Mouse (Mus musculus) forebrain, embryonic 11.5 days (tissue): Measurements from ENCODE around the gene Strn4. TPM values are rescaled to one million over a fixed set of nuclear protein-coding genes. Genes with fewer than 3 reads are reported as not detected.

Source experiments
- ATAC-seq: fragments of 200-750 bp; cut with Nextera tagmentation; replicated peaks from 2 replicates; pipeline ENCODE4 v1.8.0; 2017; ENCODE audit warnings: moderate TSS enrichment; ENCODE audit not compliant: low FRiP score
- DNase-seq: peaks from one replicate; pipeline ENCODE4 v3.0.0-alpha.2; 2017; ENCODE audit warnings: low spot score
- H3K27ac ChIP-seq: fragments of 300-500 bp; sonication (generic); 2 replicates; pipeline ENCODE4 v1.5.1; 2014; ENCODE audit warnings: low read depth, low read length
- H3K27me3 ChIP-seq: fragments of 300-500 bp; sonication (generic); 2 replicates; pipeline ENCODE4 v1.6.1; 2014; ENCODE audit warnings: mild to moderate bottlenecking, low read length, mixed read lengths; ENCODE audit not compliant: control insufficient read depth, insufficient read depth
- H3K36me3 ChIP-seq: fragments of 300-500 bp; sonication (generic); 2 replicates; pipeline ENCODE4 v1.6.1; 2014; ENCODE audit warnings: mild to moderate bottlenecking, low read length, moderate library complexity, mixed read lengths; ENCODE audit not compliant: control insufficient read depth, insufficient read depth
- H3K4me1 ChIP-seq: fragments of 300-500 bp; sonication (generic); replicated peaks from 2 replicates; pipeline ENCODE4 v1.6.1; 2014; ENCODE audit warnings: low read length, mixed read lengths; ENCODE audit not compliant: control insufficient read depth, insufficient read depth
- H3K4me2 ChIP-seq: fragments of 300-500 bp; sonication (generic); 2 replicates; pipeline ENCODE4 v1.6.1; 2014; ENCODE audit warnings: low read depth, mild to moderate bottlenecking, low read length, moderate library complexity, mixed read lengths; ENCODE audit not compliant: severe bottlenecking
- H3K4me3 ChIP-seq: fragments of 300-500 bp; sonication (generic); 2 replicates; pipeline ENCODE4 v1.5.1; 2014; ENCODE audit warnings: low read depth, low read length
- H3K9ac ChIP-seq: fragments of 300-500 bp; sonication (generic); 2 replicates; pipeline ENCODE4 v1.6.1; 2014; ENCODE audit warnings: low read length
- H3K9me3 ChIP-seq: fragments of 300-500 bp; sonication (generic); 2 replicates; pipeline ENCODE4 v1.6.1; 2016; ENCODE audit warnings: low read length, mixed read lengths; ENCODE audit not compliant: control insufficient read depth
- WGBS: fragments of 180-500 bp; shearing (Covaris S2); extraction: QIAGEN DNeasy Blood & Tissue Kit; methylation state at CpG from one replicate; pipeline ENCODE4 v1.1.7; 2014; 5-methylcytosine and 5-hydroxymethylcytosine counted together
- polyA plus RNA-seq: library from polyadenylated mRNA; unstranded; fragments of >200 nt; fragmentation: Nextera tagmentation; extraction: Ambion mirVana; gene quantifications from 2 replicates; pipeline ENCODE4 v1.2.1, GENCODE M21; 2014

The Strn4 gene
- polyA plus RNA-seq, 1 experiment from 2014 or later, result 137 TPM

- WGBS, result under 1% methylated on average over 55 of the region's 64 CpGs
- peaks cover 21% of the 10 kb centered on the region for H3K4me1 ChIP-seq
- H3K9me3 ChIP-seq, result no peaks in the 10 kb centered on the region
These were observed 910 bp downstream of the Strn4 start, which contains the start of gene Fkrp for GRCm38 (mm10) chr7:16816475-16817122. TSS of gene Fkrp (minus strand) at chr7:16816732.

GRCm38 (mm10) chr7:16817693-16818092 lies 2.0 kb downstream of the Strn4 start:
- Histone ChIP-seq H3K4me2 (peak overlapping the region; percentile 98), H3K4me3 (peak overlapping the region; percentile 97), H3K27ac (no peak overlapping the region), H3K36me3 (no peaks in the 10 kb centered on the region; the same call in 1 of the 2 replicates), H3K27me3 (0 out of 2 replicates have a peak, but pooled peaks cover 3% of the 10 kb centered on the region), H3K9ac (peak overlapping the region; percentile 99), H3K4me1 (peaks cover 18% of the 10 kb centered on the region), H3K9me3 (no peaks in the 10 kb centered on the region)
- ATAC-seq (no peak), DNase-seq (no peak)
- WGBS, result 58% methylated on average over 3 of the region's 3 CpGs

More at GRCm38 (mm10) chr7:16816475-16817122, 910 bp downstream of the Strn4 start, which contains the start of gene Fkrp:
- peak within 1 kb of the TSS; percentile 98 for H3K4me2 ChIP-seq
- H3K4me3 ChIP-seq, result peak within 1 kb of the TSS; percentile 97
- peak within 1 kb of the TSS; percentile 98 for H3K27ac ChIP-seq
- peak; percentile 83 for DNase-seq
- peaks cover 14% of the 10 kb centered on the region for H3K27me3 ChIP-seq
- peak within 1 kb of the TSS; percentile 99 for H3K9ac ChIP-seq
- ATAC-seq, result peak; percentile 74
- no peaks in the 10 kb centered on the region; the same call in 1 of the 2 replicates for H3K36me3 ChIP-seq

GRCm38 (mm10) chr7:16819794-16820193 lies 4.1 kb downstream of the Strn4 start:
- ATAC-seq (no peak), DNase-seq (no peak)
- Histone ChIP-seq H3K4me3 (no peak overlapping the region), H3K4me2 (no peak overlapping the region), H3K9me3 (no peaks in the 10 kb centered on the region), H3K36me3 (no peaks in the 10 kb centered on the region; the same call in 1 of the 2 replicates), H3K27ac (no peak overlapping the region), H3K9ac (no peak overlapping the region), H3K4me1 (peaks cover 18% of the 10 kb centered on the region), H3K27me3 (no peaks in the 10 kb centered on the region)
- WGBS, result 86% methylated on average over 5 of the region's 5 CpGs

- WGBS, result 79% methylated on average over 5 of the region's 5 CpGs
- H3K36me3 ChIP-seq, result no peaks in the 10 kb centered on the region; the same call in 1 of the 2 replicates
- no peak overlapping the region for H3K4me2 ChIP-seq
- ATAC-seq (no peak), DNase-seq (no peak)
- peaks cover 17% of the 10 kb centered on the region for H3K4me1 ChIP-seq
- H3K9me3 ChIP-seq, result no peaks in the 10 kb centered on the region
- no peak overlapping the region for H3K4me3 ChIP-seq
- no peak overlapping the region for H3K27ac ChIP-seq
- H3K9ac ChIP-seq, result no peak overlapping the region
- H3K27me3 ChIP-seq, result no peaks in the 10 kb centered on the region
These were observed 4.6 kb downstream of the Strn4 start for GRCm38 (mm10) chr7:16820271-16820763.

- Histone ChIP-seq H3K27me3 (no peaks in the 10 kb centered on the region), H3K9ac (no peak overlapping the region), H3K4me2 (no peak overlapping the region), H3K36me3 (no peaks in the 10 kb centered on the region; the same call in none of the 2 replicates), H3K9me3 (no peaks in the 10 kb centered on the region), H3K4me3 (no peak overlapping the region), H3K27ac (no peak overlapping the region), H3K4me1 (peaks cover 11% of the 10 kb centered on the region)
- no peak for DNase-seq
- WGBS, result 38% methylated on average over 3 of the region's 3 CpGs
- ATAC-seq, result no peak
These were observed 5.4 kb downstream of the Strn4 start for GRCm38 (mm10) chr7:16821091-16821490.

GRCm38 (mm10) chr7:16821669-16822101 lies 6.0 kb downstream of the Strn4 start:
- 83% methylated on average over 4 of the region's 4 CpGs for WGBS
- Histone ChIP-seq H3K9ac (no peak overlapping the region), H3K27ac (no peak overlapping the region), H3K4me2 (no peak overlapping the region), H3K36me3 (no peaks in the 10 kb centered on the region; the same call in none of the 2 replicates), H3K4me3 (no peak overlapping the region), H3K9me3 (no peaks in the 10 kb centered on the region), H3K27me3 (no peaks in the 10 kb centered on the region), H3K4me1 (peaks cover 11% of the 10 kb centered on the region)
- ATAC-seq (no peak), DNase-seq (no peak)

GRCm38 (mm10) chr7:16823734-16824133 lies 8.0 kb downstream of the Strn4 start:
- DNase-seq, result no peak
- no peak overlapping the region for H3K4me3 ChIP-seq
- peaks cover 1% of the 10 kb centered on the region for H3K36me3 ChIP-seq
- no peak overlapping the region for H3K4me2 ChIP-seq
- no peak overlapping the region for H3K27ac ChIP-seq
- no peak overlapping the region for H3K9ac ChIP-seq
- no peaks in the 10 kb centered on the region for H3K9me3 ChIP-seq
- ATAC-seq, result no peak
- WGBS, result 86% methylated on average over 5 of the region's 5 CpGs
- no peaks in the 10 kb centered on the region for H3K27me3 ChIP-seq
- peaks cover 3% of the 10 kb centered on the region; the same call in 1 of the 2 replicates for H3K4me1 ChIP-seq

- H3K9me3 ChIP-seq, result no peaks in the 10 kb centered on the region
- peaks cover 3% of the 10 kb centered on the region; the same call in 1 of the 2 replicates for H3K4me1 ChIP-seq
- no peak overlapping the region for H3K27ac ChIP-seq
- no peak overlapping the region for H3K4me2 ChIP-seq
- 85% methylated on average over 10 of the region's 10 CpGs for WGBS
- no peaks in the 10 kb centered on the region for H3K27me3 ChIP-seq
- H3K9ac ChIP-seq, result no peak overlapping the region
- no peak for ATAC-seq
- H3K36me3 ChIP-seq, result peaks cover 10% of the 10 kb centered on the region
- DNase-seq, result no peak
- H3K4me3 ChIP-seq, result no peak overlapping the region
These were observed 10.1 kb downstream of the Strn4 start for GRCm38 (mm10) chr7:16825785-16826184.
